Mouse (Mus musculus) gastrocnemius, adult 8-10 months (tissue): ENCODE results near the gene Sertad3. TPM values are rescaled to one million over a fixed set of nuclear protein-coding genes. Genes with fewer than 3 reads are reported as not detected.

Experiments
- total RNA-seq, 4 experiments: library from RNA; stranded (reverse); gene quantifications; 2 replicates each; pipeline ENCODE4 v1.2.4; 2022

The Sertad3 gene
- total RNA-seq, 4 experiments from 2014 or later: 3.8 to 5.3 (median 4.3) TPM

Other genes starting within 250 kb of the Sertad3 start
- gene Itpkc, start 245.1 kb upstream of the Sertad3 start, total RNA-seq: 1 to 10 TPM; 3.5 to 4.6 (median 3.7) TPM
- gene Coq8b, start 240.7 kb upstream of the Sertad3 start, total RNA-seq: 1 to 10 TPM; 2.6 to 3.3 (median 3.0) TPM
- 1 to 10 TPM; 1.5 to 3.4 (median 2.2) TPM for gene Numbl, start 215.3 kb upstream of the Sertad3 start, total RNA-seq
- 10 to 100 TPM; 33.6 to 50.3 (median 43.1) TPM for gene Ltbp4, start 136.1 kb upstream of the Sertad3 start, total RNA-seq
- gene Shkbp1, start 117.7 kb upstream of the Sertad3 start, total RNA-seq: 1 to 10 TPM; 1.8 to 3.9 (median 2.7) TPM
- gene Gm20479, start 116.3 kb upstream of the Sertad3 start, total RNA-seq: under 1 TPM in 1 of 4 experiments, not detected in 3; 0.53 TPM
- gene Sptbn4, start 26.1 kb upstream of the Sertad3 start, total RNA-seq: not detected
- 10 to 100 TPM in 3 of 4 experiments, 1 to 10 TPM in 1; 9.9 to 14.4 (median 11.3) TPM for gene Blvrb, start 25.8 kb upstream of the Sertad3 start, total RNA-seq
- 1 to 10 TPM; 6.5 to 9.8 (median 8.8) TPM for gene Sertad1, start 13.1 kb downstream of the Sertad3 start, total RNA-seq
- gene Prx, start 25.6 kb downstream of the Sertad3 start, total RNA-seq: 1 to 10 TPM; 2.3 to 7.7 (median 5.7) TPM
- under 1 TPM in 1 of 4 experiments, not detected in 3; 0.11 TPM for gene Hipk4, start 49.5 kb downstream of the Sertad3 start, total RNA-seq
- 10 to 100 TPM; 14.0 to 15.3 (median 14.9) TPM for gene Pld3, start 79.5 kb downstream of the Sertad3 start, total RNA-seq
- gene 2310022A10Rik, start 79.5 kb downstream of the Sertad3 start, total RNA-seq: 100 to 1,000 TPM; 118 to 123 (median 121) TPM
- 100 to 1,000 TPM; 178 to 228 (median 207) TPM for gene Akt2, start 117.8 kb downstream of the Sertad3 start, total RNA-seq
- gene Ttc9b, start 180.1 kb downstream of the Sertad3 start, total RNA-seq: not detected
- 10 to 100 TPM; 40.0 to 47.7 (median 42.4) TPM for gene Map3k10, start 200.8 kb downstream of the Sertad3 start, total RNA-seq
- gene Zfp607b, start 215.6 kb downstream of the Sertad3 start, total RNA-seq: under 1 TPM; 0.11 to 0.70 (median 0.33) TPM